Mouse (Mus musculus) megakaryocyte progenitor cell, adult 5-6 weeks (primary cell): ENCODE measurements around the gene Ssr2. TPM values are rescaled to one million over a fixed set of nuclear protein-coding genes. Genes with fewer than 3 reads are reported as not detected.
"Not testable (repeated sequence)": the region's sequence is repeated elsewhere in the genome, so short reads cannot be mapped to it uniquely, and the experiment has no call there.

Experiments
- ATAC-seq: replicated peaks from 2 replicates; pipeline ENCODE4 v1.8.0; 2016; ENCODE audit warnings: mild to moderate bottlenecking, moderate TSS enrichment, inconsistent platforms; ENCODE audit not compliant: poor library complexity
- total RNA-seq, 2 experiments: library from RNA; stranded (forward) in 1 of 2; stranded (reverse) in 1 of 2; fragments of 157-497, 149-512 nt in 1 of 2; fragments of 200-1000 nt in 1 of 2; gene quantifications; 2 replicates each; pipeline versions ENCODE4 v1.2.3 to v1.2.4; 2015 to 2017

Gene Ssr2
- total RNA-seq, 2 experiments from 2014 or later: 253 to 488 TPM

GRCm38 (mm10) chr3:88563442-88563841 is 12.2 kb upstream of the Ssr2 start:
- no peak for ATAC-seq

- no peak for ATAC-seq
Observed at GRCm38 (mm10) chr3:88563966-88564365, 11.7 kb upstream of the Ssr2 start.

GRCm38 (mm10) chr3:88566116-88566515 is 9.6 kb upstream of the Ssr2 start:
- no peak for ATAC-seq

- ATAC-seq: no peak
Observed at GRCm38 (mm10) chr3:88566536-88567061, 9.1 kb upstream of the Ssr2 start.

GRCm38 (mm10) chr3:88567892-88568291 is 7.8 kb upstream of the Ssr2 start:
- no peak for ATAC-seq

- ATAC-seq: no peak
Observed at GRCm38 (mm10) chr3:88568615-88569014, 7.1 kb upstream of the Ssr2 start.

- 0 out of 2 replicates have a peak, but pooled peaks have one; percentile 52 for ATAC-seq
Observed at GRCm38 (mm10) chr3:88569093-88569492, 6.6 kb upstream of the Ssr2 start.

GRCm38 (mm10) chr3:88569694-88570093 is 6.0 kb upstream of the Ssr2 start:
- ATAC-seq: no peak

GRCm38 (mm10) chr3:88570341-88570740 is 5.3 kb upstream of the Ssr2 start:
- ATAC-seq: no peak

GRCm38 (mm10) chr3:88571856-88572255 is 3.8 kb upstream of the Ssr2 start:
- ATAC-seq: no peak

GRCm38 (mm10) chr3:88572835-88573234 is 2.8 kb upstream of the Ssr2 start:
- no peak for ATAC-seq

- ATAC-seq: no peak
Observed at GRCm38 (mm10) chr3:88573810-88574209, 1.9 kb upstream of the Ssr2 start.

GRCm38 (mm10) chr3:88577846-88578245 is 2.2 kb downstream of the Ssr2 start:
- not testable (repeated sequence) for ATAC-seq

GRCm38 (mm10) chr3:88578498-88579424 is 3.1 kb downstream of the Ssr2 start:
- ATAC-seq: no peak

- peak; percentile 99 for ATAC-seq
Observed at GRCm38 (mm10) chr3:88579454-88580117, 3.9 kb downstream of the Ssr2 start.

GRCm38 (mm10) chr3:88585769-88586168 is 10.1 kb downstream of the Ssr2 start:
- ATAC-seq: no peak

GRCm38 (mm10) chr3:88586640-88587039 is 11.0 kb downstream of the Ssr2 start:
- ATAC-seq: no peak

- no peak for ATAC-seq
Observed at GRCm38 (mm10) chr3:88590246-88590645, 14.6 kb downstream of the Ssr2 start.

- no peak for ATAC-seq
Observed at GRCm38 (mm10) chr3:88591044-88591443, 15.4 kb downstream of the Ssr2 start.

GRCm38 (mm10) chr3:88591950-88592731 is 16.5 kb downstream of the Ssr2 start:
- peak; percentile 72 for ATAC-seq
